Mouse (Mus musculus) ES-Bruce4 (cell line): ENCODE data around the gene Pwwp2a. TPM values are rescaled to one million over a fixed set of nuclear protein-coding genes. Genes with fewer than 3 reads are reported as not detected.
A peak's percentile ranks its signal among the peaks of the same experiment; 100 is the strongest.

Experiments
- H3K27ac ChIP-seq: 2 replicates; pipeline ENCODE4 v1.5.1; 2012; ENCODE audit warnings: low read length, inconsistent platforms; ENCODE audit not compliant: insufficient read depth
- H3K27me3 ChIP-seq: 2 replicates; pipeline ENCODE4 v1.6.1; 2012; ENCODE audit warnings: mild to moderate bottlenecking, low read length, inconsistent platforms; ENCODE audit not compliant: control insufficient read depth, poor library complexity, insufficient read depth, severe bottlenecking
- H3K36me3 ChIP-seq: 2 replicates; pipeline ENCODE4 v1.6.1; 2012; ENCODE audit warnings: inconsistent platforms, mild to moderate bottlenecking, low read length, moderate library complexity; ENCODE audit not compliant: control insufficient read depth, poor library complexity, insufficient read depth, severe bottlenecking
- H3K4me1 ChIP-seq: one replicate; pipeline ENCODE4 v1.8.1; 2011; ENCODE audit warnings: low read length; ENCODE audit not compliant: control insufficient read depth, insufficient read depth
- H3K4me3 ChIP-seq: 2 replicates; pipeline ENCODE4 v1.5.1; 2011; ENCODE audit warnings: low read depth, mild to moderate bottlenecking, low read length
- H3K9ac ChIP-seq: 2 replicates; pipeline ENCODE4 v1.6.1; 2012; ENCODE audit warnings: low read depth, mild to moderate bottlenecking, inconsistent platforms; ENCODE audit not compliant: poor library complexity, severe bottlenecking
- H3K9me3 ChIP-seq: replicated peaks from 2 replicates; pipeline ENCODE4 v1.6.1; 2012; ENCODE audit warnings: mild to moderate bottlenecking, low read length, inconsistent platforms; ENCODE audit not compliant: control insufficient read depth, poor library complexity, insufficient read depth, severe bottlenecking
- CTCF ChIP-seq: IDR thresholded peaks from one replicate; pipeline ENCODE4 v1.8.1; 2011; ENCODE audit warnings: low read depth, low read length
- EP300 ChIP-seq: IDR thresholded peaks from 2 replicates; pipeline ENCODE4 v1.6.1; 2011; ENCODE audit warnings: low read depth, low read length; ENCODE audit not compliant: insufficient read depth
- POLR2A ChIP-seq: IDR thresholded peaks from one replicate; pipeline ENCODE4 v1.8.1; 2011; ENCODE audit warnings: low read length; ENCODE audit not compliant: insufficient read depth
- polyA plus RNA-seq: library from polyadenylated mRNA; stranded (reverse); fragments of >200 nt; gene quantifications from 2 replicates; pipeline ENCODE4 v1.2.4, GENCODE M21; 2011; ENCODE audit warnings: low read depth; ENCODE audit not compliant: missing spikeins, insufficient read depth, insufficient read length

Gene Pwwp2a
- polyA plus RNA-seq, 1 experiment = 87.5 TPM

DNA sequence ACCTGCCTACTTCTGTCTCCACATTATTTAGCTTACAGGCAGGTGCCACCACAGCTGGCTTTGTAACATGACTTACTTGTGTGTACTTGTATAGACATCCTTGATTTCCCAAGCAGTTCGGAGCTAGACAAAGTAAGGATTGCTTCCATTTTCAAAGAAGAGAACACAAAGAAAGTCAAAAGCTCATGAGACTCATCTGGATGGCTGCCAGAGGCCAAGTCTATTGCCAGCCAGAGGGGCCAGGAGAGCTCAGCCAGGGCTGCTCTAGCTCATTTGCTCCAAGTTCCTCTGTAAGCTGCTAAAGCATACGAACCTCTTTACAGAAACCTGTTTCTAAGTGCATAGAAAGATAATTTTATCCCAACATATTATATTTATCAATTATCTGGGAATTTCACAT lies 76.6 kb downstream of the Pwwp2a start:
- no peaks in the 10 kb centered on the region for H3K36me3 ChIP-seq
- no peak for TF ChIP-seq EP300
- no peak for TF ChIP-seq POLR2A
- TF ChIP-seq CTCF = no peak
- H3K27ac ChIP-seq = no peak overlapping the region
- H3K4me1 ChIP-seq = no peaks in the 10 kb centered on the region
- no peak overlapping the region for H3K9ac ChIP-seq
- no peaks in the 10 kb centered on the region for H3K9me3 ChIP-seq
- H3K27me3 ChIP-seq = peaks cover under 1% of the 10 kb centered on the region; the same call in 1 of the 2 replicates
- H3K4me3 ChIP-seq = no peak overlapping the region

DNA sequence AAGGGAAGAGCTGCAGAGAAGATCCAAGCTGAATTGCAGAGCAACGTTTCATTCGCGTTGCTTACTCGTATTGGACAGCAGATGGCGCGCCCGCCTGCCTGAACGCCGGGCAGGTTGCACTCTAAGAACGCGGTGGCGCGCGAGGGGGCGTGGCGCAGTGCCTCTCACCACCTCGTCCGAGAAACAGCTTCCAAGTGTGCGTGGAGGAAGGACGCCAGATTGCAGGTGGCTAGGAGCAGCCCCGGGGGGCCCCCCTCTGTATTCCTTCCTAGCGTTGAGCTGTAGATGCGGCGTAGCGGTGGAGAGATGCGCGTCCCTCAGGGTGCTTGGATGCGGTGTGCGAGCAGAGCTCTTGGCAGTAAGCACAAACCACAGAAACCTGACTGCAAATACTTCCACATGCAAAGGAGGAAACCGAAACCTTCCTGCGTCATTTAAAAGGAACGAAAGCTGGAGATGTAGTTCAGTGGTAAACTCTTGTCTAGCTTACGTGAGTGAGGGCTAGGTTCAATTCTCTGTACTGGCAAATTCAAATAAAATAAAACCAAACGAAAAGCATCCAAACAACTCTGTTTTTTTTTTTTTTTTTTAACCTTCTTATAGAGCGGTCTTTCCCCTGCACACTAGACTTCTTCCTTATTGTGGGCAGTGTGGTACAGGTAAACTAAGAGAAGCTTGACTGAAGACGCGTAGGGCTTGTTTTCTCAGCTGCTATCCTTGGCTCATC lies 85.3 kb downstream of the Pwwp2a start:
- 0 out of 2 replicates have a peak, but pooled peaks cover 2% of the 10 kb centered on the region for H3K27me3 ChIP-seq
- H3K9me3 ChIP-seq = no peaks in the 10 kb centered on the region
- peak; percentile 81 for TF ChIP-seq CTCF
- no peak for TF ChIP-seq POLR2A
- TF ChIP-seq EP300 = no peak
- no peaks in the 10 kb centered on the region for H3K36me3 ChIP-seq
- H3K9ac ChIP-seq = no peak overlapping the region
- H3K4me1 ChIP-seq = no peaks in the 10 kb centered on the region
- no peak overlapping the region for H3K27ac ChIP-seq
- peak overlapping the region; percentile 44 for H3K4me3 ChIP-seq

DNA sequence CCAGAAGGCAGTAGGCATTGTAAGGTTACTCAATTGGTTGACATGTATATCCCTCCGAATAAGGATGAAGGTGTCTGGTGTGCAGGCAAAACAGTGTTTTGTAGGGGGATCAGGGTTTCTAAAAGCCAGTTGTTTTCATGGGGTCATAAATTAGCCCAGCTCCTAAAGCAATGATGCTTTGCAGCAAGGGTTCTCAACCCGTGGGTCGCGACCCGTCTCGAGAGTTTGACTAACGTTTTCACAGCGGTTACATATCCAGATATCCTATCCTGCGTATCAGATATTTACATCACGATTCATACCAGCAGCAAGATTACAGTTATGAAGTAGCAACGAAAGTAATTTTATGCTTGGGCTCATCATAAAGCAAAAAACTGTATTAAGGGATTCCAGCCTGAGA lies 86.0 kb downstream of the Pwwp2a start:
- no peaks in the 10 kb centered on the region for H3K9me3 ChIP-seq
- H3K27me3 ChIP-seq = 0 out of 2 replicates have a peak, but pooled peaks cover 2% of the 10 kb centered on the region
- no peaks in the 10 kb centered on the region for H3K36me3 ChIP-seq
- no peak overlapping the region for H3K9ac ChIP-seq
- H3K27ac ChIP-seq = no peak overlapping the region
- no peaks in the 10 kb centered on the region for H3K4me1 ChIP-seq
- H3K4me3 ChIP-seq = no peak overlapping the region
- no peak for TF ChIP-seq POLR2A
- TF ChIP-seq CTCF = no peak
- TF ChIP-seq EP300 = no peak

DNA sequence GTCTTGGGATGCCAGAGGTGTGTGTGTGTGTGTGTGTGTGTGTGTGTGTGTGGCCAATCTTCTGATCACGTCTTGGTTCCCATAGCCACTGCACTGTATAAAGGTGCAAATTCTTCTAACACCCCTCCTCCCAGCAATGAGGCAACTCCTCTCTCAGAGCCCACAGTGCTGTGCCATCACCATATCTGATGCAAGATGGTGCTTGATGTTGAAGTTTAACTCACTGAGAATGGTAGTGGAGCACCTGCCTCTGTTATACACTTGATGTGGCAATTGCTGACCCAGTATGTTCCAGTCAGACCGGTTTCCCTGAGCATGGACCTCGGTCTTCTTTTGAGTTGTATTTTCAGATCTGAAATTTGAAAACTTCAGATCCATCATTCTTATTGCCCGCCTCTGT lies 88.3 kb downstream of the Pwwp2a start:
- Histone ChIP-seq H3K9me3 (no peaks in the 10 kb centered on the region), H3K27me3 (no peaks in the 10 kb centered on the region; the same call in none of the 2 replicates), H3K36me3 (no peaks in the 10 kb centered on the region), H3K27ac (no peak overlapping the region), H3K4me1 (no peaks in the 10 kb centered on the region), H3K4me3 (no peak overlapping the region), H3K9ac (no peak overlapping the region)
- TF ChIP-seq CTCF (no peak), POLR2A (no peak), EP300 (no peak)

Other genes starting within 250 kb of the Pwwp2a start
- 50.7 and 51.1 TPM in 2 replicates for gene Slu7, start 248.3 kb upstream of the Pwwp2a start, polyA plus RNA-seq
- not detected in 2 replicates for gene C1qtnf2, start 207.7 kb upstream of the Pwwp2a start, polyA plus RNA-seq
- 3.8 and 4.9 TPM in 2 replicates for gene Ccnjl, start 153.2 kb upstream of the Pwwp2a start, polyA plus RNA-seq
- gene 4933415A04Rik, start 95.0 kb upstream of the Pwwp2a start, polyA plus RNA-seq = 0.99 and 1.2 TPM in 2 replicates
- not detected in 2 replicates for gene Fabp6, start 80.5 kb upstream of the Pwwp2a start, polyA plus RNA-seq
- gene Ttc1, start 66.0 kb downstream of the Pwwp2a start, polyA plus RNA-seq = 48.7 and 50.9 TPM in 2 replicates
- not detected in 2 replicates for gene Adra1b, start 219.2 kb downstream of the Pwwp2a start, polyA plus RNA-seq